Mouse (Mus musculus) neural tube, embryonic 11.5 days (tissue): ENCODE measurements around the gene D17Wsu92e. TPM values are rescaled to one million over a fixed set of nuclear protein-coding genes. Genes with fewer than 3 reads are reported as not detected.
A peak's percentile ranks its signal among the peaks of the same experiment; 100 is the strongest.

ENCODE experiments used
- ATAC-seq: fragments of 200-750 bp; cut with Nextera tagmentation; 2 replicates; pipeline ENCODE4 v1.8.0; 2017; ENCODE audit warnings: moderate number of reproducible peaks, mild to moderate bottlenecking, moderate TSS enrichment, moderate library complexity; ENCODE audit not compliant: insufficient read depth, low FRiP score, low TSS enrichment
- DNase-seq: peaks from one replicate; pipeline ENCODE4 v3.0.0-alpha.2; 2015; ENCODE audit warnings: low spot score
- H3K27ac ChIP-seq: fragments of 300-500 bp; sonication (generic); 2 replicates; pipeline ENCODE4 v1.5.1; 2014; ENCODE audit warnings: low read depth, mild to moderate bottlenecking, low read length
- H3K27me3 ChIP-seq: fragments of 300-500 bp; sonication (generic); 2 replicates; pipeline ENCODE4 v1.6.1; 2014; ENCODE audit warnings: mild to moderate bottlenecking, low read length, mixed read lengths; ENCODE audit not compliant: control insufficient read depth, insufficient read depth
- H3K36me3 ChIP-seq: fragments of 300-500 bp; sonication (generic); 2 replicates; pipeline ENCODE4 v1.6.1; 2014; ENCODE audit warnings: mild to moderate bottlenecking, low read length, moderate library complexity, mixed read lengths; ENCODE audit not compliant: control insufficient read depth, insufficient read depth
- H3K4me1 ChIP-seq: fragments of 300-500 bp; sonication (generic); 2 replicates; pipeline ENCODE4 v1.6.1; 2014; ENCODE audit warnings: low read length, mixed read lengths; ENCODE audit not compliant: control insufficient read depth, insufficient read depth
- H3K4me2 ChIP-seq: fragments of 300-500 bp; sonication (generic); 2 replicates; pipeline ENCODE4 v1.6.1; 2014; ENCODE audit warnings: low read depth, mild to moderate bottlenecking, moderate library complexity
- H3K4me3 ChIP-seq: fragments of 300-500 bp; sonication (generic); 2 replicates; pipeline ENCODE4 v1.5.1; 2014; ENCODE audit warnings: low read depth, low read length
- H3K9ac ChIP-seq: fragments of 300-500 bp; sonication (generic); 2 replicates; pipeline ENCODE4 v1.6.1; 2014; ENCODE audit warnings: mild to moderate bottlenecking, low read length
- H3K9me3 ChIP-seq: fragments of 300-500 bp; sonication (generic); 2 replicates; pipeline ENCODE4 v1.6.1; 2016; ENCODE audit warnings: low read length; ENCODE audit not compliant: control insufficient read depth
- WGBS: fragments of 180-500 bp; shearing (Covaris S2); extraction: QIAGEN DNeasy Blood & Tissue Kit; methylation state at CpG from one replicate; pipeline ENCODE4 v1.1.7; 2014; 5-methylcytosine and 5-hydroxymethylcytosine counted together
- polyA plus RNA-seq: library from polyadenylated mRNA; unstranded; fragments of >200 nt; fragmentation: Nextera tagmentation; extraction: Ambion mirVana; gene quantifications from 2 replicates; pipeline ENCODE4 v1.2.1, GENCODE M21; 2014

D17Wsu92e gene
- polyA plus RNA-seq, 1 experiment from 2014 or later: 14.1 TPM

DNA sequence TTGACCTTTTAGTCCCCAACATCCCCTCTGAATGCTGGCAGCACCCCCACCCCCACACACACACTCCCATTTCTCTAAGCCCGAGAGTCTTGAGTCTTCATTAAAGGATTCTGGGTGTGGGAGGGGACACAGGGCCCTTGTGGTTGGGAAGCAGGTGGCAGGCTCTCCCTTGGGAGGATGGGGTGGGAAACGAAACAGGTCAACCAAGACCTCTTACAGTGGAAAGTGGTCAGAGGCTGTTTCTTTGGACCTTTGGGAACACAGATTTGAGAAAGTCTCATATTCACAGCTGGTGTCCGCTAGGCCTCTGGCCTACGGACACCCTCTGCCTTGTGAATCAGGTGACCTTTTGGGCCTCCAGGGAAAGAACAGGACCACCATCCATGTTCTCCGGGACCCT lies 110.8 kb downstream of the D17Wsu92e start:
- H3K27me3 ChIP-seq: peaks cover 3% of the 10 kb centered on the region; the same call in 1 of the 2 replicates
- no peak overlapping the region for H3K4me2 ChIP-seq
- 78% methylated on average over 5 of the region's 5 CpGs for WGBS
- H3K4me3 ChIP-seq: no peak overlapping the region
- no peaks in the 10 kb centered on the region for H3K9me3 ChIP-seq
- no peak for DNase-seq
- H3K4me1 ChIP-seq: no peaks in the 10 kb centered on the region; the same call in 1 of the 2 replicates
- H3K9ac ChIP-seq: no peak overlapping the region
- no peak overlapping the region for H3K27ac ChIP-seq
- no peaks in the 10 kb centered on the region for H3K36me3 ChIP-seq
- ATAC-seq: no peak

DNA sequence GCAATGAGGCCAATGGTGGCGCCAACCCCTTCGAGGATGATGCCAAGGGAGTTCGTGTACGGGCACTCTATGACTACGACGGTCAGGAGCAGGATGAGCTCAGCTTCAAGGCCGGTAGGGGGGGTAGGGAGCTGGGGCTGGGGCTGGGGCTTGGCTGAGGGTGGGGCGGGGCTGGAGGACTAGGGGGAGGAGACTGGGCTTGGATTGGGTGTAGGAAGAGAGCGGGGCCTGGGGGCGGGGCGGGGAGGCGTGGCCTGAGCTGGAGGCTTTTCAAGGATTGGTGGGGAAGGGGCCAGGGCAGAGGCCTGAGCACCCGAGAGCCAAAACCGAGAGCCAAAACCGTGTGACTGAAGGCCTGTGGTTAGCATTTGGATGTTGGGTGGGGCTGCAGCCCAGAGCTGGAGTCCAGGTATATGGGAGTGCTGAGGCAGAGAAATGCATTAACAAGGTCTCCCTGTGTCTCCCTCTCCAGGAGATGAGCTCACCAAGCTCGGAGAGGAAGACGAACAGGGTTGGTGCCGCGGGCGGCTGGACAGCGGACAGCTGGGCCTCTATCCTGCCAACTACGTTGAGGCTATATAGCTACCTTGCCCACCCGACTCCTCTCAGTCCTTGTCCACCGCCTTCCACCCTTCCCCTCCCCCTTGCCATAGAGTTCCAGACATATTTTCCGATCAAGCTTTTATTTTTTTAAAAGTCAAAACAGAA lies 112.3 kb downstream of the D17Wsu92e start:
- Histone ChIP-seq H3K4me3 (no peak overlapping the region), H3K4me1 (no peaks in the 10 kb centered on the region; the same call in 1 of the 2 replicates), H3K27me3 (peaks cover 3% of the 10 kb centered on the region; the same call in 1 of the 2 replicates), H3K4me2 (peak overlapping the region; percentile 47), H3K9ac (no peak overlapping the region), H3K36me3 (no peaks in the 10 kb centered on the region), H3K9me3 (no peaks in the 10 kb centered on the region), H3K27ac (no peak overlapping the region)
- ATAC-seq (peak; percentile 91), DNase-seq (peak; percentile 94)
- WGBS: 4% methylated on average over 25 of the region's 25 CpGs

DNA sequence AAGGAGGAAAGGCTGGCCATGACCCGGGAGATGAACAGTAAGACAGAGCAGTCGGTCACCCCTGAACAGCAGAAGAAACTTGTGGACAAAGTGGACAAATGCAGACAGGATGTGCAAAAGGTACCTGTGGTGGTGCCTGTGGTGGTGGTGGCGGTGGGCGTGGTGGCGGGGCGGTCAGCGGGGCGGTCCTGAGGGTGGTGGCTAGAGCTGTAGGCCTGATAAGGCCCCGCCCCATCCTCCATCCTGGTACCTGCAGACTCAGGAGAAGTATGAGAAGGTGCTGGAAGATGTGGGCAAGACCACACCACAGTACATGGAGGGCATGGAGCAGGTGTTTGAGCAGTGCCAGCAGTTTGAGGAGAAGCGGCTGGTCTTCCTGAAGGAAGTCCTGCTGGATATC lies 114.8 kb downstream of the D17Wsu92e start:
- H3K4me1 ChIP-seq: peaks cover 2% of the 10 kb centered on the region; the same call in 1 of the 2 replicates
- no peak for ATAC-seq
- H3K27me3 ChIP-seq: peaks cover 3% of the 10 kb centered on the region; the same call in 1 of the 2 replicates

DNA sequence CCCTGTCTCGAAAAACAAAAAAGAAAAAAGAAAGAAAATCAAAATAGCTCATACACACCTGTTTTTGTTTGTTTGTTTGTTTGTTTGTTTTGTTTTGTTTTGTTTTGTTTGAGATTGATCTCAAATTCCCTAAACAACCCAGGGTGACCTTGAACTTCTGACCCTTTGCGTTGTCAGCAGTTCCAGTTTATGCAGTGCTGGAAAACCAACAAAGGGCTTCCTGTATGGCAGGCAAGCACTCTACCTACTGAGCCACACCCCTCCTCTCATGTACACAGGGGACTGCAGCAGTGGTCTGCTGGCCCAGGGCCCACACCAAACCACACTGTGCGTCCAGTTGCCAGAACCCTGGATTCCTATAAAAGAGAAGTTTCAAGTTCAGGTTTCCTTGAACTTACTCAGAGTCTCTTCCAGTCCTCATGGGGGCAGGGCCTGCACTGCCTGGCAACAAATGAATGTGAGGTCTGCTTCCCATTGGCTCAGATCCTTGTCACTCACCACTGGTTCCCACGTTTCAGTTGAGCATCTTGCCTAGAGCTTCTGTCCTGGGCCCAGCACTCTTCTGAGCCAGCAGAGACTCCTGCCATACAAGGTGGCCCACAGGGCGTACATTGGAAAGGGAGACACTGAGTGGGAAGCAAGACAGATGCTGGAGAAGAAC lies 116.4 kb downstream of the D17Wsu92e start:
- WGBS: 68% methylated on average over 5 of the region's 5 CpGs

More for the DNA sequence above, 114.8 kb downstream of the D17Wsu92e start:
- no peaks in the 10 kb centered on the region for H3K9me3 ChIP-seq
- no peak overlapping the region for H3K9ac ChIP-seq
- 26% methylated on average over 10 of the region's 10 CpGs for WGBS
- no peak overlapping the region for H3K4me2 ChIP-seq
- no peaks in the 10 kb centered on the region for H3K36me3 ChIP-seq
- no peak overlapping the region for H3K4me3 ChIP-seq
- H3K27ac ChIP-seq: no peak overlapping the region
- no peak for DNase-seq

DNA sequence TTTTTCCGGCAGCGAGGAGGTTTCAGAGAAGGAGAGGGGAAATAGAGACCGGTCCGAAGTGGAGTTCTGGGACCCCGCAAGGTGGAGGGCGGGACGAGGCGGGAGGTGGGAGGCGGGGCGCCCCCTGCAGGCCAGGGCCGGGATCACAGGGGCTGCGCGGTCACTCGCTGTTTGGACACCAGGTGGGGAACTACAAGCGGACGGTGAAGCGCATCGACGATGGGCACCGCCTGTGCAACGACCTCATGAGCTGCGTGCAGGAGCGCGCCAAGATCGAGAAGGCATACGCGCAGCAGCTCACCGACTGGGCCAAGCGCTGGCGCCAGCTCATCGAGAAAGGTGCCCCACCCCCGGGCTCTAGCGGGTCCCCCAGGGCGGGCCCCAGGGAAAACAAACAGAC lies 117.9 kb downstream of the D17Wsu92e start:
- H3K9me3 ChIP-seq: no peaks in the 10 kb centered on the region
- peaks cover 2% of the 10 kb centered on the region; the same call in 1 of the 2 replicates for H3K4me1 ChIP-seq
- H3K27ac ChIP-seq: no peak overlapping the region
- DNase-seq: peak; percentile 74
- peak overlapping the region; percentile 44 for H3K4me2 ChIP-seq
- no peak for ATAC-seq
- no peaks in the 10 kb centered on the region for H3K36me3 ChIP-seq
- no peak overlapping the region for H3K9ac ChIP-seq
- peak overlapping the region; percentile 9; the same call in 1 of the 2 replicates for H3K4me3 ChIP-seq
- WGBS: 2% methylated on average over 30 of the region's 34 CpGs
- peaks cover 3% of the 10 kb centered on the region; the same call in 1 of the 2 replicates for H3K27me3 ChIP-seq

More for the DNA sequence above, 116.4 kb downstream of the D17Wsu92e start:
- H3K4me2 ChIP-seq: no peak overlapping the region
- H3K27ac ChIP-seq: no peak overlapping the region
- peaks cover 2% of the 10 kb centered on the region; the same call in 1 of the 2 replicates for H3K4me1 ChIP-seq
- H3K9ac ChIP-seq: no peak overlapping the region
- H3K36me3 ChIP-seq: no peaks in the 10 kb centered on the region
- ATAC-seq (no peak), DNase-seq (peak; percentile 57)
- no peak overlapping the region for H3K4me3 ChIP-seq
- H3K9me3 ChIP-seq: no peaks in the 10 kb centered on the region
- H3K27me3 ChIP-seq: peaks cover 3% of the 10 kb centered on the region; the same call in 1 of the 2 replicates

DNA sequence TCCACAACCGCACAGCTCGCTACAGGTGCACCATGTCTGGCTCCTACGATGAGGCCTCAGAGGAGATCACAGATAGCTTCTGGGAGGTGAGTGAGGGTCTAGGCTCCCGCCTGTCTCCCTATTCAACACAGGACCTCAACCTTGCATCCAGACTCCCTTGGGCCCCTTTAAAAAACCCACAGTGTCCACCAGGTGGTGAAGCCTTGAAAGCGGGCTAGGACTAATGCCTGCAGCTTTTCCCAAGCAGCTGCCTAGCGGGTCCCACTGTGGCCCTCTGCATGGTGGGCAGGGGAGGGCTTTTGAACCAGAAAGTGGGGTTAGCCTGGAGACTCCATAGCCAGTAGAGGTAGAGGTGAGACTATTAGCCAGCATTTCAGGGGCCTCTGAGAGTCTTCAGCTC lies 118.6 kb downstream of the D17Wsu92e start:
- Histone ChIP-seq H3K4me2 (no peak overlapping the region), H3K9me3 (no peaks in the 10 kb centered on the region), H3K4me1 (peaks cover 2% of the 10 kb centered on the region; the same call in 1 of the 2 replicates), H3K9ac (no peak overlapping the region), H3K4me3 (no peak overlapping the region), H3K27ac (no peak overlapping the region), H3K27me3 (peaks cover 2% of the 10 kb centered on the region; the same call in 1 of the 2 replicates), H3K36me3 (no peaks in the 10 kb centered on the region)
- WGBS: 82% methylated on average over 6 of the region's 6 CpGs
- DNase-seq (no peak), ATAC-seq (no peak)

Other genes with a start within 250 kb of the D17Wsu92e start
- 41.8 and 49.3 TPM in 2 replicates for gene Nudt3, start 197.2 kb downstream of the D17Wsu92e start, polyA plus RNA-seq
- not detected in 2 replicates for gene RPS10-NUDT3, start 185.4 kb downstream of the D17Wsu92e start, polyA plus RNA-seq
- 695 and 722 TPM in 2 replicates for gene Rps10, start 184.0 kb downstream of the D17Wsu92e start, polyA plus RNA-seq
- gene Pacsin1, start 165.1 kb downstream of the D17Wsu92e start, polyA plus RNA-seq: 4.3 and 5.4 TPM in 2 replicates
- gene Spdef, start 91.7 kb downstream of the D17Wsu92e start, polyA plus RNA-seq: not detected in 2 replicates
- gene Snrpc, start 17.5 kb upstream of the D17Wsu92e start, polyA plus RNA-seq: 350 and 368 TPM in 2 replicates
- gene Uhrf1bp1, start 35.8 kb upstream of the D17Wsu92e start, polyA plus RNA-seq: 7.6 and 7.8 TPM in 2 replicates
- gene Anks1, start 88.7 kb upstream of the D17Wsu92e start, polyA plus RNA-seq: 43.1 and 46.9 TPM in 2 replicates
- gene Taf11, start 89.2 kb upstream of the D17Wsu92e start, polyA plus RNA-seq: 76.1 and 83.6 TPM in 2 replicates